Mouse (Mus musculus) spleen, adult 18-20 months (tissue): ENCODE measurements around the gene Vmn1r203.
"Not testable (repeated sequence)": the region's sequence is repeated elsewhere in the genome, so short reads cannot be mapped to it uniquely, and the experiment has no call there.

Source experiments
- DNase-seq, 2 experiments: peaks; one replicate each; pipeline ENCODE4 v3.0.0; 2022; ENCODE audit warnings: mixed read lengths in 2 of 2

Vmn1r203 gene

GRCm38 (mm10) chr13:22517814-22518213 lies at the start of gene Vmn1r203:
TSS of gene Vmn1r203 (plus strand) at chr13:22518114.
- DNase-seq = no peak

GRCm38 (mm10) chr13:22471623-22472022 lies 46.3 kb upstream of the Vmn1r203 start, which contains the start of gene Vmn1r201:
TSS of gene Vmn1r201 (plus strand) at chr13:22471923.
- no peak for DNase-seq

GRCm38 (mm10) chr13:22502431-22502830 lies 15.5 kb upstream of the Vmn1r203 start:
- DNase-seq = no peak

- no peak for DNase-seq
These were observed 12.6 kb upstream of the Vmn1r203 start, which contains the start of gene Vmn1r202 for GRCm38 (mm10) chr13:22505281-22505680. TSS of gene Vmn1r202 (minus strand) at chr13:22505381.

GRCm38 (mm10) chr13:22552898-22553297 lies 35.0 kb downstream of the Vmn1r203 start, which contains the start of gene Vmn1r204:
TSS of gene Vmn1r204 (plus strand) at chr13:22553198.
- not testable (repeated sequence) for DNase-seq

GRCm38 (mm10) chr13:22574911-22575310 lies 57.0 kb downstream of the Vmn1r203 start:
- DNase-seq = not testable (repeated sequence)
